Mouse (Mus musculus) kidney, embryonic 14.5 days (tissue): ENCODE measurements at regions not wholly inside any gene's neighbourhood (a gene's known extent, or its start where the extent isn't known, plus 50 kb on each side); places are given as distances from the start of the nearest gene placed in this dataset.
"Not testable (repeated sequence)": the region's sequence is repeated elsewhere in the genome, so short reads cannot be mapped to it uniquely, and the experiment has no call there.

Source experiments
- ATAC-seq: fragments of 200-750 bp; cut with Nextera tagmentation; 2 replicates; pipeline ENCODE4 v1.8.0; 2017; ENCODE audit warnings: moderate number of reproducible peaks, mild to moderate bottlenecking, moderate TSS enrichment, moderate library complexity; ENCODE audit not compliant: low FRiP score, low TSS enrichment
- H3K27ac ChIP-seq: fragments of 300-500 bp; sonication (generic); 2 replicates; pipeline ENCODE4 v1.5.1; 2014; ENCODE audit warnings: low read depth, mild to moderate bottlenecking, low read length, moderate library complexity, mixed read lengths
- H3K27me3 ChIP-seq: fragments of 300-500 bp; sonication (generic); 2 replicates; pipeline ENCODE4 v1.6.1; 2014; ENCODE audit warnings: mild to moderate bottlenecking, low read length; ENCODE audit not compliant: control insufficient read depth, insufficient read depth
- H3K36me3 ChIP-seq: fragments of 300-500 bp; sonication (generic); 2 replicates; pipeline ENCODE4 v1.6.1; 2014; ENCODE audit warnings: low read length, mixed read lengths; ENCODE audit not compliant: control insufficient read depth, insufficient read depth
- H3K4me1 ChIP-seq: fragments of 300-500 bp; sonication (generic); 2 replicates; pipeline ENCODE4 v1.6.1; 2014; ENCODE audit warnings: low read length, mixed read lengths; ENCODE audit not compliant: control insufficient read depth, insufficient read depth
- H3K4me2 ChIP-seq: fragments of 300-500 bp; sonication (generic); replicated peaks from 2 replicates; pipeline ENCODE4 v1.6.1; 2014; ENCODE audit warnings: low read depth, mild to moderate bottlenecking, low read length
- H3K4me3 ChIP-seq: fragments of 300-500 bp; sonication (generic); 2 replicates; pipeline ENCODE4 v1.5.1; 2014; ENCODE audit warnings: mild to moderate bottlenecking, low read length
- H3K9ac ChIP-seq: fragments of 300-500 bp; sonication (generic); 2 replicates; pipeline ENCODE4 v1.6.1; 2014; ENCODE audit warnings: low read depth, mild to moderate bottlenecking, low read length, moderate library complexity
- H3K9me3 ChIP-seq: fragments of 300-500 bp; sonication (generic); 2 replicates; pipeline ENCODE4 v1.6.1; 2016; ENCODE audit warnings: low read length; ENCODE audit not compliant: control insufficient read depth
- WGBS: fragments of 180-500 bp; shearing (Covaris S2); extraction: QIAGEN DNeasy Blood & Tissue Kit; methylation state at CpG from one replicate; pipeline ENCODE4 v1.1.7; 2014; 5-methylcytosine and 5-hydroxymethylcytosine counted together

DNA sequence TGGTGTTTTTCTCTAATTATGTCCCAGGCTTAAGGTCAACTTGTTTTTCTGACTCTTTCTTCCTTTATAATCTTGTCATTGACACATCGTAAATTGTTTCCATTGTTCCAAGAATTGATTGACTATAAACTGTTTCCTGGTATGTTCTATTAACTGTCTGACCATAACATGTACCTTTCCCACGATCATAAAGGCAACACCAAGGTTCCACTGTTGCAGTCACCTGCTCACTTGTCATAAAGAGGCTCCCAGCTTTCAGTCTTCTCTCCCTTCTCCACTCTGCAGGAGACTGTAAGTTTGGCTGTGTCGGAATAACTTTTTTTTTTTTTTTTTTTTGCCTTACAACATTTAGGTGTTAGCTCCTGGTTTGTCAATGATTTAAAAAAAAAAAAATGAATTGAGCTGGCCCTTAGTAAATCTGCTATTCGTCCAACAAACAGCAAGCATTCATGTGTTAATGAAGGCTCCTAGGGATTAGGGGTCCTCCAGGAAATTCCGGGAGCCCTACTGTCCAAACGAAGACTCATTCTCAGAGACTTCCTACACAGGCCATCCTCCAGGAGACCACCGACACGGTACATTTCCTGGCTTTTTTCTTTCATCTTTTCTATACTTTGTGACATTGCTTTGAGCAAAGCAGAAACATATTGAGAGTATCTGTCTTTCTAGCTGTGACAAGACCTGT lies 122.2 kb upstream of the Trim24 start:
- no peak overlapping the region for H3K27ac ChIP-seq
- no peaks in the 10 kb centered on the region for H3K27me3 ChIP-seq
- H3K4me1 ChIP-seq, result no peaks in the 10 kb centered on the region
- WGBS, result 71% methylated on average over 8 of the region's 8 CpGs
- no peak overlapping the region for H3K9ac ChIP-seq
- ATAC-seq, result no peak
- H3K9me3 ChIP-seq, result peaks cover 5% of the 10 kb centered on the region; the same call in 1 of the 2 replicates
- no peaks in the 10 kb centered on the region for H3K36me3 ChIP-seq
- H3K4me3 ChIP-seq, result no peak overlapping the region
- no peak overlapping the region for H3K4me2 ChIP-seq

DNA sequence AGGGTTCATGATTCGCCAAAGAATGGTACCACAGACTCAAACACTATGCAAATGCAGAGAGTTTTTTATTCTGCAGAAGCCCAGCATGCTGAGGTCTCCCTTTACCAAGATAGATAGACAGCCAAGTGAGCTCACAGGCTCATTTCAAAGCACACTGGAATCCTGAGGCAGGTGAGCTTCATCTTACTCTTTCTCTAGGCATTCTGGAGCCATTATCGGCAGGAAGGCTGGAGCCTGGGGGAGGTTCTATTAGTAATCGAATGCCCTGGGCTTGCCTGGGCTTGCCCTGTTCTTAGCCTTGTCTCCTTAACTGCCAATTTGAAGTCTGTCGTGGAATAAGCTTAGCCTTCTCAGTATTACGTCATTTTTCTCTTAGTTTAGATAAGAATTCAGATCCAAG lies 121.6 kb upstream of the Trim24 start:
- 89% methylated on average over 5 of the region's 5 CpGs for WGBS
- no peaks in the 10 kb centered on the region for H3K36me3 ChIP-seq
- no peak overlapping the region for H3K4me2 ChIP-seq
- H3K4me3 ChIP-seq, result no peak overlapping the region
- peaks cover 5% of the 10 kb centered on the region; the same call in 1 of the 2 replicates for H3K9me3 ChIP-seq
- ATAC-seq, result no peak
- no peak overlapping the region for H3K27ac ChIP-seq
- H3K27me3 ChIP-seq, result no peaks in the 10 kb centered on the region
- H3K4me1 ChIP-seq, result no peaks in the 10 kb centered on the region
- no peak overlapping the region for H3K9ac ChIP-seq

DNA sequence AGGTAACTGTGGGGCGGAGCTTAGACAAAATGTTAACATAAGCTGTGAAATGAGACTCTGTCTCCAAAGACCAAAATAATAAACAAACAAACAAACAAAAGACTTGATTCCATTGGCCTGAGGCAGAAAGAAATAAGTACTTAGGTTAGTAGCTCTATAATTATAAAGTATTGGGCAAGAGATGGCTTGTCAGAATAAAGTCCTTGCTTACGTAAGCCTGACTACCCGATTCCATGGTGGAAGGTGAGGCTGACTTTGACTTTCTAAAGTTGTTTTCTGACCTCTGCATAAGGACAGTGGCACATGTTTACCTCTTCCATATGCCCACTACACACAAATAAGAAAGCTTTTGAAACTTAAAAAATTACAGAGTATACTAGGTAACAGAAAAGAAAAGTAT lies 120.3 kb upstream of the Trim24 start:
- Histone ChIP-seq H3K4me3 (no peak overlapping the region), H3K4me2 (no peak overlapping the region), H3K36me3 (no peaks in the 10 kb centered on the region), H3K4me1 (no peaks in the 10 kb centered on the region), H3K27ac (no peak overlapping the region), H3K27me3 (no peaks in the 10 kb centered on the region), H3K9ac (no peak overlapping the region), H3K9me3 (peaks cover 5% of the 10 kb centered on the region; the same call in 1 of the 2 replicates)
- WGBS, result 93% methylated on average over 3 of the region's 3 CpGs
- no peak for ATAC-seq

DNA sequence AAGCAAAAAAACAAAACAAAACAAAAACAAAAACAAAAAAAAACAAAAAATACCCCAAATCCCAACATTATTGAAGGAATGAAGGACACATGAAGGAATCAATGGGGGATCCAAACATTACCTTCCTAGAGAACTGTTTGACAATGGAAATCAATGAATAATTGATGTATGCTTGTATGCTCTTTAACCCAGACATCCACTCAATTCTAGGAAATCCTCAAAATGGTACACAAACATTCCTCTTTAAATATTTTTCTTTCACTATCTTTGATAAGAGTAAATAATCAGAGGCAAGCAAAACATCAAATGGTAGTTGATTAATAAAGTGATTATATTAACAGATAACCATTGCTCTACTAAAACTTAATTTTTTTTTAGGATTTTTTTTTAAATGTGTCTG lies 118.9 kb upstream of the Trim24 start:
- H3K9ac ChIP-seq, result no peak overlapping the region
- H3K4me2 ChIP-seq, result no peak overlapping the region
- H3K27me3 ChIP-seq, result no peaks in the 10 kb centered on the region
- no peaks in the 10 kb centered on the region for H3K36me3 ChIP-seq
- peaks cover 5% of the 10 kb centered on the region; the same call in 1 of the 2 replicates for H3K9me3 ChIP-seq
- no peaks in the 10 kb centered on the region for H3K4me1 ChIP-seq
- no peak for ATAC-seq
- no peak overlapping the region for H3K4me3 ChIP-seq
- H3K27ac ChIP-seq, result no peak overlapping the region

DNA sequence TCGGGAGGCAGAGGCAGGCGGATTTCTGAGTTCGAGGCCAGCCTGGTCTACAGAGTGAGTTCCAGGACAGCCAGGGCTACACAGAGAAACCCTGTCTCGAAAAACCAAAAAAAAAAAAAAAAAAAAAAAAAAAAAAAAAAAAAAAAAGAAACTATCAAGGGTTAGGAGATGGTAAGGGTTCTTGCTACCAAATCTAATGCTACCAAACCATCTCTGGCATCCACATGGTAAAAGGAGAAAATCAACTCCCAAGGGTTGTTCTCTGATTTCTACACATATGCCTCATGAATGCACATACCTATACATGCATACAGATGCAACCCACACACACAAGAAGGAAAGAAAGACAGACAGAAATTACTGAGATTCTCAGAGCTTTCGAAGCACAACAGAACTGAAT lies 109.6 kb upstream of the Trim24 start:
- H3K4me3 ChIP-seq, H3K9ac ChIP-seq, ATAC-seq, H3K27ac ChIP-seq, H3K36me3 ChIP-seq, H3K9me3 ChIP-seq, H3K4me1 ChIP-seq, H3K4me2 ChIP-seq, H3K27me3 ChIP-seq: not testable (repeated sequence)
- WGBS, result 93% methylated on average over 4 of the region's 5 CpGs

DNA sequence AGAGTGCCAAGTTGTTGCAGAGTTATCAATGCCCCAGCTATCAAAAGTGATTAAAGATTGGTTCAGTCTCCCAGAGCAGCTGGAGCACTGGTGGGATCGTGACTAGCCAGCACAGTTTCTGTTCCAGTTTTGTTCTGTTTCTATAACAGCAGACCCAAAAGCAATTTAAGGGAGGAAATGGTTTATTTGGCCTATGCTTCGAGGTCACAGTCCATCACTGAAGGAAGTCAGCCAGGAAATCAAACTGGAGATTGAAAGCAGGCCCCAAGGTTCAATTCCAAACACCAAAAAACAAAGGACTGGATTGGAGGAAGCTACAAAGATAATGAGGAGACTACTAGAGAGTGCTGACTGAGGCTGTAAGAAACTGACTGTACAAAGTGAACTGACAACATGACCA lies 107.6 kb upstream of the Trim24 start:
- no peak overlapping the region for H3K4me3 ChIP-seq
- H3K4me2 ChIP-seq, result no peak overlapping the region
- H3K9ac ChIP-seq, result no peak overlapping the region
- no peaks in the 10 kb centered on the region for H3K9me3 ChIP-seq
- 53% methylated on average over 2 of the region's 2 CpGs for WGBS
- no peak overlapping the region for H3K27ac ChIP-seq
- H3K4me1 ChIP-seq, result no peaks in the 10 kb centered on the region
- no peak for ATAC-seq
- no peaks in the 10 kb centered on the region for H3K27me3 ChIP-seq
- no peaks in the 10 kb centered on the region for H3K36me3 ChIP-seq

DNA sequence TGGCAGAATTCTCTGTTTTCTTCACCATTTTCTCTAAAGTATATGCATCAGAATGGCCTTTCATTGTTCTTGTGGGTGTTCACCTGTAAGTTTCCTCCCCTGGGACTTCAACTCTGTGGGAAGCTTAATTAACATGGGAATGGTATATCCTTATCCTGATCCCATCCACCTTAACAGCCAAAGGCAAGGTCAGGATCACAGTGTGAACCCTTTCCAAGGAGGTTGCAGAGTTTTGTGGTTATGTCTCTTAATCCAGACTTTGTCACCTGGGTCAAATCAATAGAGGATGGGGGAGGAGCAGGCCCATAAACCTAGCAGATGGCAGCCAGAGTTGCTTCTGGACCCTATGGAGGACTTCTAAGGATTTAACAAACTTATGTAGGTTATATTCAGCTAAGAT lies 102.9 kb upstream of the Trim24 start:
- no peaks in the 10 kb centered on the region for H3K4me1 ChIP-seq
- no peak overlapping the region for H3K9ac ChIP-seq
- no peak overlapping the region for H3K4me2 ChIP-seq
- H3K4me3 ChIP-seq, result no peak overlapping the region
- no peak for ATAC-seq
- H3K27me3 ChIP-seq, result no peaks in the 10 kb centered on the region
- H3K9me3 ChIP-seq, result no peaks in the 10 kb centered on the region
- no peak overlapping the region for H3K27ac ChIP-seq
- H3K36me3 ChIP-seq, result no peaks in the 10 kb centered on the region

DNA sequence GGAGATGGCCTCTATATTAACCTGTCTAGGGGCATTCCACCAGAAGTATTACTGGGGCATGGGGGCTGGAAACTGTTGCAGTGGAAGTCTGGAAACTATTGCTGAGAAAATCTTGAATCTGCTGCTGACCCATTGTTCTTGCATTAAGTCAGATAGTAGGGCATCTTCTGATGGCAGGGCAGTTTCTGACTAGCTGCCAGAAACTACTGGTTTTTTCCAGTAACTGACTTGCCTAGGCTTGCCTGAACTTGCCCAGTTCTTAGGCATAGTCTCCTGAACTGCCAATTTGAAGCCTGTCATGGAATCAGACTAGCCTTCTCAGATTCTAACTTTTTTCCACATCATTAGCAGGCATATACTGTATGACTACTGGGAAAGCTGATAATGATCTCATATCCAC lies 97.3 kb upstream of the Trim24 start:
- no peak for ATAC-seq
- H3K4me3 ChIP-seq, result no peak overlapping the region
- H3K4me1 ChIP-seq, result no peaks in the 10 kb centered on the region
- no peaks in the 10 kb centered on the region for H3K36me3 ChIP-seq
- 0 out of 2 replicates have a peak, but pooled peaks cover 3% of the 10 kb centered on the region for H3K9me3 ChIP-seq
- no peak overlapping the region for H3K4me2 ChIP-seq
- H3K27ac ChIP-seq, result no peak overlapping the region
- H3K27me3 ChIP-seq, result no peaks in the 10 kb centered on the region
- H3K9ac ChIP-seq, result no peak overlapping the region

DNA sequence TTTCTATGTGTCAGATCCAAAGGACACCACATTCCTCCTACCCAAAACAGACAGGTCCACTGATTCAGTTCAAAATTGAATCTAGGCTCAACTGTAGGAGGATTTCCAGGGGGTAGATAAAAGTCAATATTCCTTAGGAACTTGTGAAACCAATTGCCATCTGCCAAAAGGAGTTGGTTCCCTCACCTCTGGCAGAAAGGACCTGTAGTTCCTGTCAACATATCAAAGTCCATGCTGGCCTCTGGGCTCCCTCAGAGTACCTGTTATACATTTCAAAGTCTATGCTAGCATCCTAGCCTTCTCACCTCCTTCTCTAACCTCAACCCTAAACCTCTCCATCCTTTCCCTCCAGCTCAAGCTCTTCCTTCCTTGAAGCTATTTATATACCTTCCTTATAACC lies 95.5 kb upstream of the Trim24 start:
- Histone ChIP-seq H3K36me3 (no peaks in the 10 kb centered on the region), H3K27ac (no peak overlapping the region), H3K4me3 (no peak overlapping the region), H3K9ac (no peak overlapping the region), H3K9me3 (0 out of 2 replicates have a peak, but pooled peaks cover 3% of the 10 kb centered on the region), H3K4me1 (no peaks in the 10 kb centered on the region), H3K27me3 (no peaks in the 10 kb centered on the region), H3K4me2 (no peak overlapping the region)
- ATAC-seq, result no peak
